Mouse (Mus musculus): ENCODE data around the gene Peli1. TPM values are rescaled to one million over a fixed set of nuclear protein-coding genes. Genes with fewer than 3 reads are reported as not detected.

The Peli1 gene
- polyA plus RNA-seq, 1 experiment from 2014 or later = 27.2 TPM

- H3K4me3 ChIP-seq (ENCODE audit: control insufficient read depth in 1 of 2, insufficient read depth in 1 of 2, low read depth in 1 of 2, low read length in 2 of 2) = no peak overlapping the region
- ATAC-seq (ENCODE audit: insufficient number of reproducible peaks, insufficient read depth, low FRiP score, low read depth) = no peak
Measured at GRCm38 (mm10) chr11:21079400-21079799, 11.7 kb upstream of the Peli1 start.

DNA sequence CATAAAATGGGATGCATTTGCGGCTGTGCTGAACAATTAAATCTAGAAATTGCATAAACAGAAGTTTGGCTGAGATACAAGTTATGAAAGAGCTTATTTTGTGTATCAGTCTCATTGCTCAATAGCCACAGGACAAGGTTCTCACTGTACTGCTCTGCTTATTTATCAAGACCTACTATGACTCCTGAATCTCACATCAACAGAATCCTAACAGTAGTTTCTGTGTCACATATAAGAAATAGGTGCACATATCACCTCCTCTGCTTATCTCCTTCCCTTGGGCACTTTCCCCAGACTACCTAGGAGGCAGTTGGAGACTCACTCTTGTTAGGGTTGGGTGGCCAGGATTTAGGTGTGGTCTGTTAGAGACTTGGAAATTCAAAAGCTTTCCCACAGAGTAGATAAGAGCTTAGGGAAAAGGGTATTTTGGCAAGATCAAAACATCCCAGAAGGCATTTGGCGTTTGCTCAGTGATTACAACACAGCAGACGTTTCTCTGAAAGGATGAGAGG, 11.2 kb upstream of the Peli1 start:
- Histone ChIP-seq H3K9ac (ENCODE audit: low read length) (no peak overlapping the region), H3K36me3 (ENCODE audit: control insufficient read depth, insufficient read depth, low read length) (no peaks in the 10 kb centered on the region), H3K4me2 (ENCODE audit: low read length) (no peak overlapping the region), H3K4me3 (ENCODE audit: control insufficient read depth in 1 of 2, insufficient read depth in 1 of 2, low read depth in 1 of 2, low read length in 2 of 2) (no peak overlapping the region), H3K27ac (replicated peaks in 1 of 2; ENCODE audit: control insufficient read depth in 1 of 2, insufficient read depth in 1 of 2, low read depth in 2 of 2, low read length in 2 of 2) (no peak overlapping the region), H3K27me3 (ENCODE audit: control insufficient read depth, insufficient read depth, low read length) (no peaks in the 10 kb centered on the region), H3K9me3 (ENCODE audit: control insufficient read depth, low read length) (no peaks in the 10 kb centered on the region), H3K4me1 (ENCODE audit: control insufficient read depth in 2 of 2, insufficient read depth in 2 of 2, low read length in 2 of 2) (peaks cover 2 to 21% of the 10 kb centered on the region in 2 experiments)
- no peak for ATAC-seq (ENCODE audit: insufficient number of reproducible peaks, insufficient read depth, low FRiP score, low read depth)
- WGBS = 31% methylated on average over 3 of the region's 3 CpGs

More at GRCm38 (mm10) chr11:21079400-21079799, 11.7 kb upstream of the Peli1 start:
- no peak overlapping the region for H3K9ac ChIP-seq (ENCODE audit: low read length)
- peak overlapping the region; percentile 33 for H3K4me2 ChIP-seq (ENCODE audit: low read length)
- no peaks in the 10 kb centered on the region for H3K27me3 ChIP-seq (ENCODE audit: control insufficient read depth, insufficient read depth, low read length)
- H3K4me1 ChIP-seq (ENCODE audit: control insufficient read depth in 2 of 2, insufficient read depth in 2 of 2, low read length in 2 of 2) = peaks cover 2 to 21% of the 10 kb centered on the region in 2 experiments
- no peaks in the 10 kb centered on the region for H3K36me3 ChIP-seq (ENCODE audit: control insufficient read depth, insufficient read depth, low read length)
- no peak overlapping the region for H3K27ac ChIP-seq (replicated peaks in 1 of 2; ENCODE audit: control insufficient read depth in 1 of 2, insufficient read depth in 1 of 2, low read depth in 2 of 2, low read length in 2 of 2)
- WGBS = 2% methylated on average over 2 of the region's 2 CpGs
- no peaks in the 10 kb centered on the region for H3K9me3 ChIP-seq (ENCODE audit: control insufficient read depth, low read length)

- Histone ChIP-seq H3K4me2 (ENCODE audit: low read length) (no peak overlapping the region), H3K4me3 (ENCODE audit: control insufficient read depth in 1 of 2, insufficient read depth in 1 of 2, low read depth in 1 of 2, low read length in 2 of 2) (no peak overlapping the region), H3K36me3 (ENCODE audit: control insufficient read depth, insufficient read depth, low read length) (no peaks in the 10 kb centered on the region), H3K9me3 (ENCODE audit: control insufficient read depth, low read length) (no peaks in the 10 kb centered on the region), H3K27ac (replicated peaks in 1 of 2; ENCODE audit: control insufficient read depth in 1 of 2, insufficient read depth in 1 of 2, low read depth in 2 of 2, low read length in 2 of 2) (no peak overlapping the region), H3K27me3 (ENCODE audit: control insufficient read depth, insufficient read depth, low read length) (no peaks in the 10 kb centered on the region), H3K9ac (ENCODE audit: low read length) (no peak overlapping the region), H3K4me1 (ENCODE audit: control insufficient read depth in 2 of 2, insufficient read depth in 2 of 2, low read length in 2 of 2) (peaks cover 2 to 21% of the 10 kb centered on the region in 2 experiments)
- ATAC-seq (ENCODE audit: insufficient number of reproducible peaks, insufficient read depth, low FRiP score, low read depth) = no peak
- 82% methylated on average over 3 of the region's 3 CpGs for WGBS
Measured at GRCm38 (mm10) chr11:21081169-21081568, 9.9 kb upstream of the Peli1 start.

- no peaks in the 10 kb centered on the region for H3K36me3 ChIP-seq (ENCODE audit: control insufficient read depth, insufficient read depth, low read length)
- 24% methylated on average over 2 of the region's 2 CpGs for WGBS
- H3K4me1 ChIP-seq (ENCODE audit: control insufficient read depth in 2 of 2, insufficient read depth in 2 of 2, low read length in 2 of 2) = peaks cover 2 to 21% of the 10 kb centered on the region in 2 experiments
- no peak overlapping the region for H3K27ac ChIP-seq (replicated peaks in 1 of 2; ENCODE audit: control insufficient read depth in 1 of 2, insufficient read depth in 1 of 2, low read depth in 2 of 2, low read length in 2 of 2)
- H3K9me3 ChIP-seq (ENCODE audit: control insufficient read depth, low read length) = no peaks in the 10 kb centered on the region
- no peak overlapping the region for H3K4me3 ChIP-seq (ENCODE audit: control insufficient read depth in 1 of 2, insufficient read depth in 1 of 2, low read depth in 1 of 2, low read length in 2 of 2)
- H3K27me3 ChIP-seq (ENCODE audit: control insufficient read depth, insufficient read depth, low read length) = no peaks in the 10 kb centered on the region
- H3K4me2 ChIP-seq (ENCODE audit: low read length) = no peak overlapping the region
- no peak overlapping the region for H3K9ac ChIP-seq (ENCODE audit: low read length)
- ATAC-seq (ENCODE audit: insufficient number of reproducible peaks, insufficient read depth, low FRiP score, low read depth) = no peak; the same call in 1 of the 2 replicates
Measured at GRCm38 (mm10) chr11:21082711-21083110, 8.4 kb upstream of the Peli1 start.

DNA sequence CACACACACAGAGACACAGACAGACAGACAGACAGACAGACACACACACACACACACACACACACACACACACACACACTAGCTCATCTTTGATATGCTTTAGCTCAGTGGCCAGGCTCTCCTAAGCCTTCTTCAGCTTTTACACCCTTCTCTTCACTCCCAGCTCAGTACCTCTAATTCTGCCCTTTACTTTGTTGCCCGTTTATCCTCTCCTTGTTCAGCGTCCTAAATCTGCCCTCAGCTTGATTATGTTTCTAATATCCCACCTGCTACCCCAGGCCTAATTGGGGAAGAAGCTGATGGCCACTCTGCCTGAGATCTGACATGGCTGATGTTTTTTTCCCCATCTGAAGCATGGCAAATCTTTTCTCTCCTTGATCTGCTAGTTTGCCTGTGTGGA, 2.7 kb upstream of the Peli1 start:
- no peaks in the 10 kb centered on the region for H3K36me3 ChIP-seq (ENCODE audit: control insufficient read depth, insufficient read depth, low read length)
- H3K27me3 ChIP-seq (ENCODE audit: control insufficient read depth, insufficient read depth, low read length) = no peaks in the 10 kb centered on the region
- H3K4me2 ChIP-seq (ENCODE audit: low read length) = no peak overlapping the region
- H3K9me3 ChIP-seq (ENCODE audit: control insufficient read depth, low read length) = no peaks in the 10 kb centered on the region
- H3K4me3 ChIP-seq (ENCODE audit: control insufficient read depth in 1 of 2, insufficient read depth in 1 of 2, low read depth in 1 of 2, low read length in 2 of 2) = no peak overlapping the region
- 51% methylated on average over 2 of the region's 2 CpGs for WGBS
- no peak overlapping the region for H3K27ac ChIP-seq (replicated peaks in 1 of 2; ENCODE audit: control insufficient read depth in 1 of 2, insufficient read depth in 1 of 2, low read depth in 2 of 2, low read length in 2 of 2)
- ATAC-seq (ENCODE audit: insufficient number of reproducible peaks, insufficient read depth, low FRiP score, low read depth) = no peak
- H3K4me1 ChIP-seq (ENCODE audit: control insufficient read depth in 2 of 2, insufficient read depth in 2 of 2, low read length in 2 of 2) = peaks cover 0 to 3% of the 10 kb centered on the region in 2 experiments; a peak in 3 of 4 replicates
- H3K9ac ChIP-seq (ENCODE audit: low read length) = no peak overlapping the region

GRCm38 (mm10) chr11:21089571-21089970, 1.5 kb upstream of the Peli1 start:
- Histone ChIP-seq H3K9me3 (ENCODE audit: control insufficient read depth, low read length) (no peaks in the 10 kb centered on the region), H3K9ac (ENCODE audit: low read length) (no peak overlapping the region), H3K27me3 (ENCODE audit: control insufficient read depth, insufficient read depth, low read length) (no peaks in the 10 kb centered on the region), H3K4me2 (ENCODE audit: low read length) (no peak overlapping the region), H3K27ac (replicated peaks in 1 of 2; ENCODE audit: control insufficient read depth in 1 of 2, insufficient read depth in 1 of 2, low read depth in 2 of 2, low read length in 2 of 2) (no peak overlapping the region), H3K36me3 (ENCODE audit: control insufficient read depth, insufficient read depth, low read length) (no peaks in the 10 kb centered on the region), H3K4me3 (ENCODE audit: control insufficient read depth in 1 of 2, insufficient read depth in 1 of 2, low read depth in 1 of 2, low read length in 2 of 2) (no peak overlapping the region), H3K4me1 (ENCODE audit: control insufficient read depth in 2 of 2, insufficient read depth in 2 of 2, low read length in 2 of 2) (peaks cover 0 to 14% of the 10 kb centered on the region in 2 experiments; a peak in 3 of 4 replicates)
- ATAC-seq (ENCODE audit: insufficient number of reproducible peaks, insufficient read depth, low FRiP score, low read depth) = no peak
- WGBS = 58% methylated on average over 4 of the region's 4 CpGs

DNA sequence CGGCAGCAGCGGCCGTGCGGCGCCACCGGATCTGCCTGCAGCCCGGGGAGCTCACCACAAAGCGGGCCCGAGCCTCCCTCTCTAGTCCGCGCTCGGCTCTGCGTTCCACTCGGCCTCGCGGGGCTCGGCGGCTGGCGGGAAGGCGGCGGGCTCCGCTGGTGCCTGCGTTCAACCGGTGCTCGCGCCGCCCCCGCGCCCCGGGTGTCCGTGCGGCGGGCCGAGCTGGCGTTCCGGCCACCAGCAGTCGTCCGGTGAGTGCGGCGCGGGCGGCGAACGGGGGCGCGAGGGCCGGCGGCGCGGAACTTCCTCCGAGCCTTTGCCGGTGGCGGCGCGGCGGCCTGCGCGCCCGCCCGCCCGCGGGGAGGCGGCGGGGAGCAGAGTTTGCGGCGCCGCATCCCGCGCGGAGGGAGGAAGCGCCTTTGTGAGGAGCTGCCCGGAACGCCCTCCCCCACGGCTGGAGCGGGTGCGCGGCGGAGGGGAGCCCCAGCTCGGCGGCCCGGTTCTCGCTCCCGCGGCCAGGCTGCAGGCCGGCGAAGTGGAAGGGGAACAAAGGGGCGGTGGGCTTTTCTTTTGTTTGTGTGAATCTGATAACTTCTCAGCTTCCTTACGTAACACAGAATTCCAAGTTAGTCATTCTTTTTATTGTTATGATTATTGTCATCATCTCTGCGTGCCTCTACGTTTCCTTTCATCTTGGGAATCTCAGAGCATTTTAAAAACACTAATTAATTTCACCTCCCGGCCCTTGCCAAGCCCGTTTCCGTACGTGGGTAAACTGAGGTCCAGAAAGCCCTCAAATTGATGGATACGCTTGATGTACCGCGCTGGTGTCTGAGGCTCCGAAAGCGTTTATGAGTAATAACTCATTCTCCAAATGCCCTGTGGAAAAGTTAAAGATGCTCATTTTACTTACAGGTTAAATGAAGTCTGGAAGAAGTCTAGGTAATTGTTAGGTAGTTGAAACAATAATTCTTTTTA, 626 bp downstream of the Peli1 start:
- Histone ChIP-seq H3K36me3 (ENCODE audit: control insufficient read depth, insufficient read depth, low read length) (no peaks in the 10 kb centered on the region), H3K9me3 (ENCODE audit: control insufficient read depth, low read length) (no peaks in the 10 kb centered on the region), H3K9ac (ENCODE audit: low read length) (peak overlapping the region; percentile 98), H3K4me1 (ENCODE audit: control insufficient read depth in 2 of 2, insufficient read depth in 2 of 2, low read length in 2 of 2) (peaks cover 0 to 14% of the 10 kb centered on the region in 2 experiments; a peak in 3 of 4 replicates), H3K4me3 (ENCODE audit: control insufficient read depth in 1 of 2, insufficient read depth in 1 of 2, low read depth in 1 of 2, low read length in 2 of 2) (peak overlapping the region; percentile 96 to 97), H3K27ac (replicated peaks in 1 of 2; ENCODE audit: control insufficient read depth in 1 of 2, insufficient read depth in 1 of 2, low read depth in 2 of 2, low read length in 2 of 2) (peak overlapping the region; percentile 98 to 100), H3K27me3 (ENCODE audit: control insufficient read depth, insufficient read depth, low read length) (no peaks in the 10 kb centered on the region), H3K4me2 (ENCODE audit: low read length) (peak overlapping the region; percentile 82)
- peak; percentile 54 for ATAC-seq (ENCODE audit: insufficient number of reproducible peaks, insufficient read depth, low FRiP score, low read depth)
- under 1% methylated on average over 81 of the region's 99 CpGs for WGBS

Measured in heart, embryonic 14.5 days (tissue).